Mouse (Mus musculus): ENCODE data around the gene Tmem59l.

Gene Tmem59l

GRCm38 (mm10) chr8:70460199-70460598 is 27.0 kb downstream of the Tmem59l start:
- DNase-seq (ENCODE audit: low read depth, low spot score), result no peak

GRCm38 (mm10) chr8:70459636-70460035 is 27.5 kb downstream of the Tmem59l start:
- DNase-seq (ENCODE audit: low read depth, low spot score), result no peak

GRCm38 (mm10) chr8:70458462-70458861 is 28.7 kb downstream of the Tmem59l start:
- no peak for DNase-seq (ENCODE audit: low read depth, low spot score)

- no peak for DNase-seq (ENCODE audit: low read depth, low spot score)
These were observed 29.3 kb downstream of the Tmem59l start for GRCm38 (mm10) chr8:70457882-70458281.

- no peak for DNase-seq (ENCODE audit: low read depth, low spot score)
These were observed 30.2 kb downstream of the Tmem59l start for GRCm38 (mm10) chr8:70456996-70457395.

GRCm38 (mm10) chr8:70453852-70454251 is 33.3 kb downstream of the Tmem59l start:
- DNase-seq (ENCODE audit: low read depth, low spot score), result no peak

- DNase-seq (ENCODE audit: low read depth, low spot score), result no peak
These were observed 34.8 kb downstream of the Tmem59l start for GRCm38 (mm10) chr8:70452196-70452966.

GRCm38 (mm10) chr8:70447639-70448420 is 39.3 kb downstream of the Tmem59l start:
- no peak for DNase-seq (ENCODE audit: low read depth, low spot score)

- no peak for DNase-seq (ENCODE audit: low read depth, low spot score)
These were observed 41.2 kb downstream of the Tmem59l start for GRCm38 (mm10) chr8:70445988-70446387.

GRCm38 (mm10) chr8:70443326-70443725 is 43.8 kb downstream of the Tmem59l start:
- DNase-seq (ENCODE audit: low read depth, low spot score), result no peak

- DNase-seq (ENCODE audit: low read depth, low spot score), result no peak
These were observed 45.6 kb downstream of the Tmem59l start for GRCm38 (mm10) chr8:70441565-70441964.

- no peak for DNase-seq (ENCODE audit: low read depth, low spot score)
These were observed 46.9 kb downstream of the Tmem59l start for GRCm38 (mm10) chr8:70440246-70440645.

GRCm38 (mm10) chr8:70439848-70440179 is 47.3 kb downstream of the Tmem59l start:
- DNase-seq (ENCODE audit: low read depth, low spot score), result no peak

- DNase-seq (ENCODE audit: low read depth, low spot score), result peak; percentile 96
These were observed 47.9 kb downstream of the Tmem59l start, which contains the start of gene Crtc1 for GRCm38 (mm10) chr8:70439055-70439847. Crtc1 (minus strand) TSS chr8:70439579.

GRCm38 (mm10) chr8:70438423-70438822 is 48.7 kb downstream of the Tmem59l start:
- DNase-seq (ENCODE audit: low read depth, low spot score), result no peak

- DNase-seq (ENCODE audit: low read depth, low spot score), result no peak
These were observed 52.0 kb downstream of the Tmem59l start for GRCm38 (mm10) chr8:70435156-70435555.
